Mouse (Mus musculus) lung, embryonic 16.5 days (tissue): Measurements from ENCODE around the gene Rbm44. TPM values are rescaled to one million over a fixed set of nuclear protein-coding genes. Genes with fewer than 3 reads are reported as not detected.

Source experiments
- ATAC-seq: fragments of 200-750 bp; cut with Nextera tagmentation; 2 replicates; pipeline ENCODE4 v1.8.0; 2017; ENCODE audit warnings: low read depth, mild to moderate bottlenecking, moderate library complexity
- H3K27ac ChIP-seq: fragments of 300-500 bp; sonication (generic); 2 replicates; pipeline ENCODE4 v1.5.1; 2014; ENCODE audit warnings: mild to moderate bottlenecking, control low read depth, low read length
- H3K27me3 ChIP-seq: fragments of 300-500 bp; sonication (generic); 2 replicates; pipeline ENCODE4 v1.6.1; 2014; ENCODE audit warnings: low read depth, low read length, mixed read lengths; ENCODE audit not compliant: control insufficient read depth, insufficient read depth
- H3K36me3 ChIP-seq: fragments of 300-500 bp; sonication (generic); 2 replicates; pipeline ENCODE4 v1.6.1; 2014; ENCODE audit warnings: low read length; ENCODE audit not compliant: control insufficient read depth, insufficient read depth
- H3K4me1 ChIP-seq: fragments of 300-500 bp; sonication (generic); replicated peaks from 2 replicates; pipeline ENCODE4 v1.6.1; 2014; ENCODE audit warnings: low read length, mixed read lengths; ENCODE audit not compliant: control insufficient read depth, insufficient read depth
- H3K4me2 ChIP-seq: fragments of 300-500 bp; sonication (generic); 2 replicates; pipeline ENCODE4 v1.6.1; 2014; ENCODE audit warnings: low read depth, low read length, control low read depth
- H3K4me3 ChIP-seq: fragments of 300-500 bp; sonication (generic); 2 replicates; pipeline ENCODE4 v1.5.1; 2014; ENCODE audit warnings: mild to moderate bottlenecking, low read length, control low read depth
- H3K9ac ChIP-seq: fragments of 300-500 bp; sonication (generic); 2 replicates; pipeline ENCODE4 v1.6.1; 2014; ENCODE audit warnings: low read length, control low read depth
- H3K9me3 ChIP-seq: fragments of 300-500 bp; sonication (generic); 2 replicates; pipeline ENCODE4 v1.6.1; 2016; ENCODE audit warnings: low read length; ENCODE audit not compliant: control insufficient read depth
- WGBS: fragments of 180-500 bp; shearing (Covaris S2); extraction: QIAGEN DNeasy Blood & Tissue Kit; methylation state at CpG from one replicate; pipeline ENCODE4 v1.1.7; 2014; 5-methylcytosine and 5-hydroxymethylcytosine counted together
- polyA plus RNA-seq: library from polyadenylated mRNA; unstranded; fragments of >200 nt; fragmentation: Nextera tagmentation; extraction: Ambion mirVana; gene quantifications from 2 replicates; pipeline ENCODE4 v1.2.1, GENCODE M21; 2015

Gene Rbm44
- polyA plus RNA-seq, 1 experiment from 2014 or later: 1.7 TPM

- Histone ChIP-seq H3K9ac (no peak overlapping the region), H3K4me2 (no peak overlapping the region), H3K9me3 (no peaks in the 10 kb centered on the region), H3K36me3 (no peaks in the 10 kb centered on the region), H3K27ac (no peak overlapping the region), H3K4me3 (no peak overlapping the region), H3K4me1 (0 out of 2 replicates have a peak, but pooled peaks cover 5% of the 10 kb centered on the region), H3K27me3 (no peaks in the 10 kb centered on the region)
- WGBS: 79% methylated on average over 1 of the region's 1 CpGs
- peak; percentile 23; the same call in 1 of the 2 replicates for ATAC-seq
These were observed 66.2 kb downstream of the Rbm44 start for GRCm38 (mm10) chr1:91211099-91211498.

- Histone ChIP-seq H3K27me3 (no peaks in the 10 kb centered on the region), H3K4me2 (no peak overlapping the region), H3K9me3 (no peaks in the 10 kb centered on the region), H3K27ac (no peak overlapping the region), H3K4me3 (no peak overlapping the region), H3K9ac (no peak overlapping the region), H3K4me1 (0 out of 2 replicates have a peak, but pooled peaks cover 5% of the 10 kb centered on the region), H3K36me3 (no peaks in the 10 kb centered on the region)
- ATAC-seq: peak; percentile 18; the same call in 1 of the 2 replicates
- 45% methylated on average over 7 of the region's 7 CpGs for WGBS
These were observed 66.7 kb downstream of the Rbm44 start for GRCm38 (mm10) chr1:91211591-91212008.

GRCm38 (mm10) chr1:91215264-91215663 lies 70.4 kb downstream of the Rbm44 start:
- 90% methylated on average over 1 of the region's 1 CpGs for WGBS
- Histone ChIP-seq H3K4me1 (0 out of 2 replicates have a peak, but pooled peaks cover 5% of the 10 kb centered on the region), H3K27ac (no peak overlapping the region)

GRCm38 (mm10) chr1:91215981-91216380 lies 71.1 kb downstream of the Rbm44 start:
- no peak overlapping the region; the same call in 1 of the 2 replicates for H3K27ac ChIP-seq
- H3K4me1 ChIP-seq: 0 out of 2 replicates have a peak, but pooled peaks cover 5% of the 10 kb centered on the region
- 14% methylated on average over 1 of the region's 1 CpGs for WGBS

More at GRCm38 (mm10) chr1:91215264-91215663, 70.4 kb downstream of the Rbm44 start:
- Histone ChIP-seq H3K36me3 (no peaks in the 10 kb centered on the region), H3K27me3 (no peaks in the 10 kb centered on the region), H3K9ac (no peak overlapping the region), H3K9me3 (no peaks in the 10 kb centered on the region), H3K4me3 (no peak overlapping the region), H3K4me2 (no peak overlapping the region)
- no peak for ATAC-seq

GRCm38 (mm10) chr1:91216504-91217267 lies 71.8 kb downstream of the Rbm44 start:
- 0 out of 2 replicates have a peak, but pooled peaks cover under 1% of the 10 kb centered on the region for H3K4me1 ChIP-seq
- 50% methylated on average over 10 of the region's 10 CpGs for WGBS
- H3K4me2 ChIP-seq: no peak overlapping the region
- H3K9ac ChIP-seq: no peak overlapping the region
- no peaks in the 10 kb centered on the region for H3K27me3 ChIP-seq
- no peaks in the 10 kb centered on the region for H3K36me3 ChIP-seq
- no peaks in the 10 kb centered on the region for H3K9me3 ChIP-seq
- ATAC-seq: peak; percentile 45; the same call in 1 of the 2 replicates
- no peak overlapping the region for H3K4me3 ChIP-seq
- H3K27ac ChIP-seq: peak overlapping the region; percentile 31; the same call in 1 of the 2 replicates

More at GRCm38 (mm10) chr1:91215981-91216380, 71.1 kb downstream of the Rbm44 start:
- H3K4me3 ChIP-seq: no peak overlapping the region
- H3K9me3 ChIP-seq: no peaks in the 10 kb centered on the region
- ATAC-seq: 0 out of 2 replicates have a peak, but pooled peaks have one; percentile 31
- no peaks in the 10 kb centered on the region for H3K36me3 ChIP-seq
- H3K4me2 ChIP-seq: no peak overlapping the region
- H3K27me3 ChIP-seq: no peaks in the 10 kb centered on the region
- H3K9ac ChIP-seq: no peak overlapping the region

- Histone ChIP-seq H3K27ac (no peak overlapping the region), H3K36me3 (no peaks in the 10 kb centered on the region), H3K27me3 (no peaks in the 10 kb centered on the region), H3K4me2 (no peak overlapping the region), H3K9ac (no peak overlapping the region), H3K4me1 (no peaks in the 10 kb centered on the region), H3K9me3 (no peaks in the 10 kb centered on the region), H3K4me3 (no peak overlapping the region)
- 77% methylated on average over 7 of the region's 7 CpGs for WGBS
- no peak for ATAC-seq
These were observed 74.9 kb downstream of the Rbm44 start for GRCm38 (mm10) chr1:91219641-91220321.

- no peak overlapping the region for H3K4me3 ChIP-seq
- H3K9me3 ChIP-seq: no peaks in the 10 kb centered on the region
- H3K27ac ChIP-seq: no peak overlapping the region
- no peak overlapping the region for H3K4me2 ChIP-seq
- H3K4me1 ChIP-seq: no peaks in the 10 kb centered on the region
- ATAC-seq: no peak
- WGBS: 70% methylated on average over 3 of the region's 3 CpGs
- H3K27me3 ChIP-seq: no peaks in the 10 kb centered on the region
- no peaks in the 10 kb centered on the region for H3K36me3 ChIP-seq
- no peak overlapping the region for H3K9ac ChIP-seq
These were observed 75.4 kb downstream of the Rbm44 start for GRCm38 (mm10) chr1:91220322-91220672.
